Mouse (Mus musculus): ENCODE data around the gene Ms4a6c.
"Not testable (repeated sequence)": the region's sequence is repeated elsewhere in the genome, so short reads cannot be mapped to it uniquely, and the experiment has no call there.

Ms4a6c gene

DNA sequence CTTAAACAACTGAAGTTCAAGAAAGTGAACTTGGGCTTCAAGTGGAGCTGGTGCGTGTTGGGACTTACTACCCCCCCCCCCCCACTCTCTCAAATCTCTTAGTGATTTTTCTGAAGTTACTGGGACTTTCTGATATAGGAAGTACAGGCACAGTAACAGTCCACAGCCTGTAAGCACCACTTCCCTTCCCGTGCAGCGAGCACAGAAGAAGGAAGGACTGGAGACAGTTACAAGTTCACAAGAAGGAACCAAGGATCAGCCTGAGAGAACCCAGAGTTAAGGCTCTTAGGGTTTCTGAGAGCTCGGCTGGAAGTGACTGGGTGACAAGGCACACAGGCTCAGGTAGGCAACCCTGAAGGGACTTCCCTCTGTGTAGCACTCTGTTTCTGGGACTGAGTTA, at the start of gene Ms4a6c:
TSS of gene Ms4a6c (plus strand) at position 152 of the 400 bp plus-strand sequence.
- DNase-seq (ENCODE audit: low read depth, low spot score), result not testable (repeated sequence)

GRCm38 (mm10) chr19:11431209-11431608, 38.0 kb upstream of the Ms4a6c start:
- peak; percentile 13 for DNase-seq (ENCODE audit: low read depth, low spot score)

GRCm38 (mm10) chr19:11435058-11435834, 33.9 kb upstream of the Ms4a6c start:
- no peak for DNase-seq (ENCODE audit: low read depth, low spot score)

GRCm38 (mm10) chr19:11443338-11443737, 25.8 kb upstream of the Ms4a6c start, which contains the start of gene Ms4a4b:
Ms4a4b (plus strand) TSS chr19:11443553.
- no peak for DNase-seq (ENCODE audit: low read depth, low spot score)

DNA sequence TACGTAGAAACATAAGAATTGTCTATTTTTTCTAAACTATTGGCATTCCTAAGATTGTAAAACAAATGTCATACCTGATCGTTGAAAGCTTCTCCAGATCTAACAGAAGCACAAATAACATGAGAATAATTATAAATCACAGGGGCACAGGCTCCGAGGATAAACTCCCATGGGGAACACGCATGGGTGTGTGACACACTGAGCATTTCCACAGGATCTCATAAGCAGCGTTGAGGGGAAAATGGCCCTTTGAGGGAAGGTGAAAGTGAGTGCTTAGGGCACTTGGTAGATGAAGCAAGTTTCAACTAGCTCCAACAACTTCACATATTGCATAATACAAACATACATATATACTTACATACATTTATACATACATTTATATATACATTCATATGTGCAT, 25.2 kb upstream of the Ms4a6c start:
- DNase-seq (ENCODE audit: low read depth, low spot score), result no peak

- DNase-seq (ENCODE audit: low read depth, low spot score), result no peak
Measured at GRCm38 (mm10) chr19:11447238-11447637, 21.9 kb upstream of the Ms4a6c start.

DNA sequence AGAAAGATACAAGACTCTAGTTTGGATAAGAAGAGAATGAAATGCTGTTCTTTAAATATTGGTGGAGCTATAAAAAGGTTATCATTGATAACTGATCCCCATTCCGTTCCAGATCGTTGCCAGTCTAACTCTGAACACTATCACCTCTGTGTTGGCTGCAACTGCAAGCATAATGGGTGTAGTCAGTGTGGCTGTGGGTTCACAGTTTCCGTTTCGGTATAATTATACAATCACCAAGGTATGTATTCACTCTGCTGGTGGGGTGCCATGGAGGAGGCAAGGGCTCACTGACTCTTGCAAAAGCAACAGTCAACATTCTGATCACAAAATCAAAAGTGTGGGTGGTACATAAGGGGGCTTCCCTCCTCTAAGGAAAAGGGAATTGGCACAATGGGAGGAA, 10.1 kb upstream of the Ms4a6c start:
- DNase-seq (ENCODE audit: low read depth, low spot score), result not testable (repeated sequence)

- not testable (repeated sequence) for DNase-seq (ENCODE audit: low read depth, low spot score)
Measured at GRCm38 (mm10) chr19:11464795-11465194, 4.4 kb upstream of the Ms4a6c start.

DNA sequence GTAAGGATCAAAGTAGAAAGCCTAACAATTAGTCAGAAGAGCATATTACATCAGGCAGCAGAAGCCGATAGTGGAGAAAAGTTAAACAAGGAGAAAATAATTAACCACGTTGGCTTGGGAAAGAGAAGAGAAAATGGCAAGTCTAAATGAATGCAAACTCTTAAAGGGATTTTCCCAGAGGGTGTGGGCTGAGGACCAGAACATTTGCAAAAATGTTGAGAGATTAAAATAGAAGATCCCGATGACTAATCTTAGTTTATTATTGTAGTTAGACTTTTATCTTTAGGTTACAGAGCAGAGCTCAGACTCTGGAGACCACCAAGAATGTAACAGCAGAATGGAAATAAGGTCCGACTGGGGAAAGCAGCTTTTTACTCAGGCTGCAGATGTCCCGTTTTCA, 2.7 kb upstream of the Ms4a6c start:
- DNase-seq (ENCODE audit: low read depth, low spot score), result no peak

- DNase-seq (ENCODE audit: low read depth, low spot score), result not testable (repeated sequence)
Measured at GRCm38 (mm10) chr19:11468361-11468760, 805 bp upstream of the Ms4a6c start.

GRCm38 (mm10) chr19:11479714-11480113, 10.5 kb downstream of the Ms4a6c start:
- no peak for DNase-seq (ENCODE audit: low read depth, low spot score)

DNA sequence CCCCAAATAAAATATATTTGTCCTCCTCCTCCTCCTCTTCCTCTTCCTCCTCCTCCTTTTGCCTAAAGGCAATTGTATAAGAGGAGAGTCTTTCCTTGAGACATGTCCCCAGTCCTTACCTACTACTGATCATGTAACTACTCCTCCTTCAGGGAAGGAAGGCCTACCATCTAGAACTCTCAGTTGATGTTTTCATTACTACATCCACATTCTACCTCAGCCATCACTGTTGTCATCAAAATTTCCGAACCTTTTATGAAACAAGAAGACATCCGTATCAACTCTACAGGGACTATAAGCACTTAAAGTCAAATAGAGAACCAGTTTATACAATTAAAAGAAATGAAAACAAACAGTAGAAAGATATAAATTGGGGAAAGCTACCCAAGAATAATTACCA, 13.5 kb downstream of the Ms4a6c start:
- no peak for DNase-seq (ENCODE audit: low read depth, low spot score)

- no peak for DNase-seq (ENCODE audit: low read depth, low spot score)
Measured at GRCm38 (mm10) chr19:11483941-11484340, 14.8 kb downstream of the Ms4a6c start.

DNA sequence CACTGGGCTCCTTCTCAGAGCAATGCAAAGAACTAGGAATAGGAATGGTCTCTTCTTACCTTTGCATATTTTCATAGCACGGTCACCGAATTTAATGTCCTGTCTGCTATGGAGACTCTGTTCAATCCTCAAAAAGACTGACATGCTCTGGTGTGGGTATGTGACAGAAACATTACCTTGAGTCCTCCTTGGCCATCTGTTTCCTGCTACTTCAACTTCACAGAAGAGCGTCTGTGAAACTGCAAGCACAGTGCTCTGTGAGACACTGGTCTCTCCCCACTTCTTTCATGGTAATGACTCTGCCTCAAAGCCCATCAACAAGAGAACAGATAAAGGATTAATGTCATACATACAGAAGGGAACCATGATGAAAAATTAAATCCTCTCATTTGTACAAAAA, 15.2 kb downstream of the Ms4a6c start:
- DNase-seq (ENCODE audit: low read depth, low spot score), result no peak

GRCm38 (mm10) chr19:11485266-11485665, 16.1 kb downstream of the Ms4a6c start:
- DNase-seq (ENCODE audit: low read depth, low spot score), result no peak

DNA sequence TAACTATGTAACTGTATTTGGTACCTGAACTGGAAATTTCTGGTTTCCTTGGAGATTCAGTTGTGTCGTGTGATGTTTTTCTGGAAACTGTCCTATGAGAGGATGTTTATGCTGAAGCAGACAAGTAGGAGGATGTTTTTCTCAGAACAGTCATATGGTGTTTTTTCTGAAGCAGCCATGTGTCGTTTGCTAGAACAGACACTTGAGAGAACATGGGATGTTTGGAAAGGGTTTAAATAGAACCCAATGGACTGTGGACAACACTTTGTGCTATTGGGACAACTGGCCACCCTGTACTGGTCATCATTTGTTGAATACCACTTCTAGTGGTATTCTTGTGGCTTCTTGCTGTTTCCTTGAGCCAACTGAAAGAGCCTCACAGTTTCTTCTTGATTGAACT, 16.6 kb downstream of the Ms4a6c start, which contains the start of gene Gm8369:
TSS of gene Gm8369 (plus strand) at position 193 of the 400 bp plus-strand sequence.
- peak; percentile 7 for DNase-seq (ENCODE audit: low read depth, low spot score)

DNA sequence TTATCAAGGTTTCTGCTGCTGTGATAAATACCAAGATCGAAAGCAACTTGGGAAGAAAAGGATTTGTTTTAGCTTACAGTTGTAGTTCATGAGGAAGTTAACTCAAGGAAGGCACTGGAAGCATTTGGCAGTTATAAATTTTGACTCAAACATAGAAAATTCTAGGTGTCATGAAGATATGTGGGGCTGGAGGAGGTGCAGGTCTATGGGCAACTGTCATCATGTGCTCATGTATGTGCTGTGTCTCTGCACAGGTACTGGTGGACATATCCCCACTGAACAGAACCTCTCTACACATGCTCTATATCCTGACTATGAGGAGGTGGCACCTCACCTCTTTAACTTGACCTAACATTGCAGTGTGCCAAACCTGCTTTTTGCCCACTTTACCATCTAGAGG, 17.4 kb downstream of the Ms4a6c start:
- no peak for DNase-seq (ENCODE audit: low read depth, low spot score)

- no peak for DNase-seq (ENCODE audit: low read depth, low spot score)
Measured at GRCm38 (mm10) chr19:11491406-11492189, 22.4 kb downstream of the Ms4a6c start.

DNA sequence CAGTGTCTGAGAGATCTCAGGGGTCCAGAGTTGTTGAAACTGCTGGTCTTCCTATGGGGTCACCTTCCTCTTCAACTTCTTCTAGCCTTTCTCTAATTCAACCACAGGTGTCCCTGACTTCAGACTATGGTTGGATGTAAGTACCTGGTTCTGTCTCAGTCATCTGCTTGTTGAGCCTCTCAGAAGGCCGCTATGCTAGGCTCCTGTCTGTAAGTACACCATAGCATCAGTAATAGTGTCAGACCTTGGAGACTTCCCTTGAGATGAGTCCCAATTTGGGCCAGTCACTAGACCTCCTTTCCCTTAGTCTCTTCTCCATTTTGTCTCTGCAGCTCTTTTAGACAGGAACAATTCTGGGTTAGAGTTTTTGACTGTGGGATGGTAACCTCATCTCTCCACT, 23.5 kb downstream of the Ms4a6c start:
- DNase-seq (ENCODE audit: low read depth, low spot score), result no peak

DNA sequence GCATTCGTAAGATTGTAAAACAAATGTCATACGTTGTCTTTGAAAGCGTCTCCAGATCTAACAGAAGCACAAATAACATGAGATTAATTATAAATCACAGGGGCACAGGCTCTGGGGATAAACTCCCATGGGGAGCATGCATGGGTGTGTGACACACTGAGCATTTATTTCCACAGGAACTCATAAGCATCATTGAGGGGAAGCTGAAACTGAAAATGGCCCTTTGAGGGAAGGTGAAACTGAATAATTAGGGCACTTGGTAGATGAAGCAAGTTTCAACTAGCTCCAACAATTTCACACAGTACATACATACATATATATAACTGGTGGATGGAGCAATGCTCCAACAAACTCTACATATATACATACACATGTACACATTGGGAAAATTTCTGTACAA, 25.4 kb downstream of the Ms4a6c start:
- no peak for DNase-seq (ENCODE audit: low read depth, low spot score)

GRCm38 (mm10) chr19:11496361-11496760, 27.2 kb downstream of the Ms4a6c start:
- no peak for DNase-seq (ENCODE audit: low read depth, low spot score)

DNA sequence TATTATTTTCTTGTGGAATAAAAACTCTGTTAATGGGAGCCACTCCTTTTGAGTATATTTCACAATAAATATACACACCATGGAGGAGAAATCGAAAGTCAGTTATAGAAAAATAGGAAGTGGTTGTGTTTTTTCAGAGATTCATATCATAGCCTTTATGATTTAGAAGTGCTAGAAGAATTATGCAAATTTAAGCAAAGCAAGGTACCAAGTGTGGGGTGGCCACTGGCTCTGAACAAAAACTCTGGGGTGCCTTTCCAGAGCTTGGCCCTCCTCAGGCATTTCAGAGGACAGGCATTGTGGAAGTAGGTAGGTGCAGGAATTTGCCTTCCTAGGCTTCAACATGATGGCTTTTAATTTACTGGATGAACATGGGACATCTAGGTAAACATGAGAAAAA, 28.1 kb downstream of the Ms4a6c start:
- DNase-seq (ENCODE audit: low read depth, low spot score), result not testable (repeated sequence)

DNA sequence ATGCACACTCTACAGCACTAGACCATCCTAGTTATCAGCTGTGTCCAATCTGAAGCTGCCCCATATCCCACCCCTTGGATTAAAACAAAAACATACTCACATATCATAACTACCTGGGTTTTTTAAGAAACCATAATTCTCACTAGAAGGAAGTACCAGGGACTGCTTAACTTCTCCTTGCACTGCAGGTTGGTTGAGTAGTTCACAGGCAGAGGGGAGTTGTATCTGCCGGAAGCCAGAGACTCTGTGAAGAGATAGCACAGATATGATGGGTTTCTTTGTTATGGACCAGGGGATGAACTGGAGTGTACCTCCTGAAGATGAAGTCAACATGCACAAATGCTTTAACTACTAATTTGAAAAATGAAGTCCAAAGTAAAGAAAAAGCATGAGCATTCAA, 31.6 kb downstream of the Ms4a6c start:
- DNase-seq (ENCODE audit: low read depth, low spot score), result no peak
